Mouse (Mus musculus): ENCODE results near the gene Ube2m.

Ube2m gene

DNA sequence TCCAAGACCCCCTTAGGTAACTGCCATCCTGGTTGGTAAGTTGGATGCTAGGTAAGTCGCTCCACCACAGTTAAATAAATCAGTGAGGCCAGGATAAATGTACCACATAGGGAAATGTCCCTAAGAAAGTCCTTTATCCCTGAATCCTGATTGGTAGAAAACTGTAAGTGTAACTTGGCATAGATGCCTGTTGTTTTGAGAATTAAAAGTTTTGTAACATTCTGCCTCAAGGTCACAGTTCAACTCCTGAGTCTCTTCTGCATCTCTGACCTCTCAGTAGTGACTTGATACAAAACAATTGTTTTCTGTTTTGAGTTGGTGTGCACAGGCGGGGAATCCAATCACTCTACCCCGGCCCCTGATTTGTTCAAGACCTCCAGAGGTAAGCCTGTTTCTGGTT is 39.2 kb downstream of the Ube2m start, which contains the start of gene Trim28:
Gene Trim28 (plus strand): TSS at position 264 of the 400 bp plus-strand sequence.
- no peak for DNase-seq (ENCODE audit: low spot score in 2 of 2)

DNA sequence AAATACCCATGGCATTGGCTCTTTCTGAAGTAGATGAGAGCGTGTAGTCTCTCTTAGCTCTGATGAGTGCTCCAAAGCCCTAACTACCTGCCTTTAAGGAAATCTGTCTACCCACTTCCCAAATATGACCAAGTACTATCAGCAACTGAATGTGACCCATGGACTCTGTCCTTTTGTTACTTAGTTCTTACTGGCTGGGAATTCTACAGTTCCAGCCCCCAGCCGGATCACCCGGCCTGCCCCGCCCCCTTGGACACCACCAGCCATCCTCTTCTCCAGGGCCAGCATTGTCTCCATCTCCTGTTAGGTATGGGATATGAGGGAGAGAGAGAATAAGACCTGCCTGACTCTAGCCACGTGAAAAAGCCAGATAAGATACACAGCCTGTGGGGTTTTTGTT is 40.0 kb downstream of the Ube2m start, which contains the start of gene Slc27a5:
Gene Slc27a5 (minus strand): TSS at position 140 of the 400 bp plus-strand sequence.
- DNase-seq (ENCODE audit: low spot score in 2 of 2): no peak

DNA sequence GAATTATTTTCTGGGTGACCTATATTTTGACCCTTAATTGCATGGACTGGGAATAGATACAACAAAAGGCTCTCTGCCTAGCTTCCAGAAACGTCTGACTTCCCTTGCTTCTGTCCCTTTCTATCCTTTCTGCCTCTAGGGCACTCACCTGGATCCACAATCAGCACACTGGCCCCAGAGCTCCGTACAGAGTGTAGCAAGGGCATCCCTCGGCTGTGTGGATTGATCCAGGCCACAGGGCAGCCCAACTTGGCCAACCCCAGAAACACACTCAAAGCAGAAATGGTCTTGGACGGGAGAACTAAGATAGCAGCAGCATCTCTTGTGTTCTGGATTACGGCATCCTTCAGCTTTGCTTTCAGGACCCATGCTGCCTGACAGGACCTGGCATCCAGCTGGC is 40.8 kb downstream of the Ube2m start:
- no peak for DNase-seq (ENCODE audit: low spot score in 2 of 2)

DNA sequence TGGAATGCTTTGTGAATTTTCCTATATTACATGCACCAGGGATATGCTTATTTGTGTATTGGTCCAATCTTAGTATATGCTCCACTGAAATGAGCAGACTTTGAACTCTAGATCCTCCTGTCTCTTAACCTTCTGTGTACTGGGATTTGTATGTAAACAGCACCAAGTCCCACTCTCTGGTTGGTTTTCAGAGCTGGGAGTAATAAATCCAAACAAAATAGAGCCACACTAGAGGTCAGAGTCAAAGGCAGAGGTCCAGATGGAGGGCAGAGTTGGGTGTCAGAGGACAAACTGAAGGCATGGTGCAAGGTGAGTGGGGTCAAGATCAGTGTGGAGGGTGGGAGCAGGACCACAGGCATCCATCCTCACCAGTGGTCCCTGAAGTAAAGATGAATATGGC is 42.2 kb downstream of the Ube2m start:
- DNase-seq (ENCODE audit: low spot score in 2 of 2): no peak

DNA sequence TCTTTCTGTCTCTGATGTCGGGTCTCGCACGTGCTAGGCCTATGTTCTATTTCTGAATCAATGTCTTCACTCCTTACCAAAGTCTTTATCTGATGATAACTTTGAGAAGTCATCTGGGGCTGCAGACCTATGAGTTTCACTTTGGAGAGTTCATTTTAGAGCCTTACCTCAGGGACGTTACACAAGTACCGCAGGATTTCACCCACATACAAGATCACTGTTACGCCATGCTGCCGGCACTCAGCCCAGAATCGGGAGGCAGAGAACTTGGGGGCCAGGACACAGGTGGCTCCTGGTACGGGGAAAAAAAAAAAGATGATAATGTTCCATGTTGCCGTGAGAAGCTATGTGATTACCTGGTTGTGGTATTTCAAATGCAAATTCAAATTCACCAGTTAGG is 44.9 kb downstream of the Ube2m start:
- no peak for DNase-seq (ENCODE audit: low spot score in 2 of 2)

DNA sequence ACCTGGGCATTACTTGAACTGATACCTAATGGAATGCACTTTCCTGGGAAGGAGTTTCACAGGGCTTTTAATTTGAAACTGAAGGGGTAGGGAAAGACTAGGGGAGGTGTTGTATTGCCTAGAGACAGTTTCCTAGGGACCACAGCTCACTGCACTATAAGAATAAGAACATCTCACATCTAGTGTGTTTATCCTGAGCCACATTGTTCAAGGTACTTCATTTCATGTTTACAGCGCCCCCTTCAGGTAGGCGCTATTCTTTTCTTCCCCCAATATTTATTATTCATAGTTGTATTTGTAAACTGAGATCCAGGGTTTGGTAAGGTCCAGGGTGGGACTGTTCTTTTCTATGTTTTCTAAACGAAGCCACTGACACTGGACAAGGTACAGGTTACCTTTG is 45.9 kb downstream of the Ube2m start:
- no peak for DNase-seq (ENCODE audit: low spot score in 2 of 2)

DNA sequence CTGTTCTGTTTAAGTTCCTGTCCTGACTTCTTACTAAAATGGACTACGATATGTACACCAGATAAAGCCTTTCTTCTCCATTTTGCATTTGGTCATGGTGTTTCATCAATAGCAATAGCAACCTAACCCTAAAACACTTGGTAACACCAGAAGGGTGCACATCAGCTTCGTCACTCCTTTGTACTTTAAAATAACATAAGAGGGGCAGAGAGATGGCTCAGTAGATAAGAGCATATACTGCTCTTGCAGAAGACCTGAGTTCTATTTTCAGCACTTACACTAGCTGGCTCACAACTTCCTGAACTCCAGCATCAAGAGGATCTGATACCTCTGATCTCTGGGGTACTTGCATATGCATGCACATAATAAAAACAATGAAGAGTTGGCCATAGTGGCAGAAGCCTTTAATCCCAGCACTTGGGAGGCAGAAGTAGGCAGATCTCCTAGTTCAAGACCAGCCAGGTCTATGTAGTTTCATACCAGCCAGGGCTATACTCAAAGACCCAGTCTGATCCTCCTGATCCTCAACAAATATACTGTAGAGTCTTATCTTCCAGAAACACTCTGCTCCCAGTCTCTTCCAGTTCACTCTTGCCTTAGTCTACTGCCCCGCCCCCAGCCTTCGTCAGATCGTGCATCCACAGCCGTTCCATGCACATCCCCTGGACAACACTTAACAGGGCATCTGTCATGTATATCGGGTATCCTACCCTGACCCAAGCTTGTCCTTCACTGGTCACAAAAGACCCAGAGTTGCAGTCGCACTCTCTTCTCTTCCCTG is 50.5 kb downstream of the Ube2m start:
- no peak for DNase-seq (ENCODE audit: low spot score in 2 of 2)

DNA sequence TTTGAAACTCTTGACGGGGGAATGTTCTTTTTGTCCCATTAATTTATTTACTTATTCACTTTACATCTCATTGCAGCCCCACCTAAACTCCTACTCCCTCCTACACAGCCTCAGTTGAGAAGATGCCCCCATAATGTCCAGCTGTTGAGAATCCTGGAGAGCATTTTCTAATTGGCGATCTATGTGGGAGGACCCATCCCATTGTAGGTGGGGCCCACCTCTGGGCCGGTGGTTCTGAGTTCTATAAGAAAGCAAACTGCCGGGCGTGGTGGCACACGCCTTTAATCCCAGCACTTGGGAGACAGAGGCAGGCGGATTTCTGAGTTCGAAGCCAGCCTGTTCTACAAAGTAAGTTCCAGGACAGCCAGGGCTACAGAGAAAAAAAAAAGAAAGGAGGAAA is 51.2 kb downstream of the Ube2m start:
- DNase-seq (ENCODE audit: low spot score in 2 of 2): no peak

DNA sequence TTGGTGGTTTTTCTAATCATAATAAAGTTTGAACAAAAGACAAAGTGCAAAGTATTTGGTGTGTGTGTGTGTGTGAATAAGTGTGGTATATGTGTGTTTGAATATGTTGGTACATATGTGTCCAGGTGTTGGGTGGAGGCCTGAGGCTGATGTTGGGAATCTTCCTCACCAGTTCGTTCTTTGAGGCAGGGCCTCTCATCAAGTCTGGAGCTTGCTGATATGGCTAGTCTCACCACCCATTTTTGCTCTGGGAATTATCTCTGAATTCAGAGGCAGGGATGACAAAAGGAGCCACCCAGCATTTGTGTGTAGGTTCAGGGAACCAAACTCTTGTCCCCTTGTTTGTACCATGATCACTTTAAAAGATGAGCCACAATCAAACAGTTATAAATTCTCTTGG is 52.4 kb downstream of the Ube2m start:
- no peak for DNase-seq (ENCODE audit: low spot score in 2 of 2)
